Mouse (Mus musculus) kidney, embryonic 14.5 days (tissue): ENCODE data around the gene Jmjd1c. TPM values are rescaled to one million over a fixed set of nuclear protein-coding genes. Genes with fewer than 3 reads are reported as not detected.
A peak's percentile ranks its signal among the peaks of the same experiment; 100 is the strongest.

ENCODE experiments used
- ATAC-seq: fragments of 200-750 bp; cut with Nextera tagmentation; 2 replicates; pipeline ENCODE4 v1.8.0; 2017; ENCODE audit warnings: moderate number of reproducible peaks, mild to moderate bottlenecking, moderate TSS enrichment, moderate library complexity; ENCODE audit not compliant: low FRiP score, low TSS enrichment
- H3K27ac ChIP-seq: fragments of 300-500 bp; sonication (generic); 2 replicates; pipeline ENCODE4 v1.5.1; 2014; ENCODE audit warnings: low read depth, mild to moderate bottlenecking, low read length, moderate library complexity, mixed read lengths
- H3K27me3 ChIP-seq: fragments of 300-500 bp; sonication (generic); 2 replicates; pipeline ENCODE4 v1.6.1; 2014; ENCODE audit warnings: mild to moderate bottlenecking, low read length; ENCODE audit not compliant: control insufficient read depth, insufficient read depth
- H3K36me3 ChIP-seq: fragments of 300-500 bp; sonication (generic); 2 replicates; pipeline ENCODE4 v1.6.1; 2014; ENCODE audit warnings: low read length, mixed read lengths; ENCODE audit not compliant: control insufficient read depth, insufficient read depth
- H3K4me1 ChIP-seq: fragments of 300-500 bp; sonication (generic); 2 replicates; pipeline ENCODE4 v1.6.1; 2014; ENCODE audit warnings: low read length, mixed read lengths; ENCODE audit not compliant: control insufficient read depth, insufficient read depth
- H3K4me2 ChIP-seq: fragments of 300-500 bp; sonication (generic); replicated peaks from 2 replicates; pipeline ENCODE4 v1.6.1; 2014; ENCODE audit warnings: low read depth, mild to moderate bottlenecking, low read length
- H3K4me3 ChIP-seq: fragments of 300-500 bp; sonication (generic); 2 replicates; pipeline ENCODE4 v1.5.1; 2014; ENCODE audit warnings: mild to moderate bottlenecking, low read length
- H3K9ac ChIP-seq: fragments of 300-500 bp; sonication (generic); 2 replicates; pipeline ENCODE4 v1.6.1; 2014; ENCODE audit warnings: low read depth, mild to moderate bottlenecking, low read length, moderate library complexity
- H3K9me3 ChIP-seq: fragments of 300-500 bp; sonication (generic); 2 replicates; pipeline ENCODE4 v1.6.1; 2016; ENCODE audit warnings: low read length; ENCODE audit not compliant: control insufficient read depth
- WGBS: fragments of 180-500 bp; shearing (Covaris S2); extraction: QIAGEN DNeasy Blood & Tissue Kit; methylation state at CpG from one replicate; pipeline ENCODE4 v1.1.7; 2014; 5-methylcytosine and 5-hydroxymethylcytosine counted together
- polyA plus RNA-seq: library from polyadenylated mRNA; unstranded; fragments of >200 nt; fragmentation: Nextera tagmentation; extraction: Ambion mirVana; gene quantifications from 2 replicates; pipeline ENCODE4 v1.2.1, GENCODE M21; 2014

Jmjd1c gene
- 51.1 and 54.9 TPM in 2 replicates for polyA plus RNA-seq

GRCm38 (mm10) chr10:67095798-67096620 is at the start of gene Jmjd1c:
TSS of gene Jmjd1c (plus strand) at chr10:67096125.
- no peaks in the 10 kb centered on the region for H3K27me3 ChIP-seq
- H3K36me3 ChIP-seq: no peaks in the 10 kb centered on the region
- peak; percentile 77 for ATAC-seq
- H3K4me2 ChIP-seq: peak within 1 kb of the TSS; percentile 74
- H3K9ac ChIP-seq: peak within 1 kb of the TSS; percentile 100
- peak within 1 kb of the TSS; percentile 98 for H3K4me3 ChIP-seq
- no peaks in the 10 kb centered on the region for H3K9me3 ChIP-seq
- WGBS: under 1% methylated on average over 52 of the region's 73 CpGs
- H3K4me1 ChIP-seq: peaks cover 32% of the 10 kb centered on the region
- H3K27ac ChIP-seq: peak within 1 kb of the TSS; percentile 99

- no peak for ATAC-seq
- H3K27me3 ChIP-seq: no peaks in the 10 kb centered on the region
- H3K9me3 ChIP-seq: no peaks in the 10 kb centered on the region
- no peak overlapping the region for H3K4me2 ChIP-seq
- no peaks in the 10 kb centered on the region for H3K36me3 ChIP-seq
- WGBS: 81% methylated on average over 18 of the region's 18 CpGs
- H3K9ac ChIP-seq: no peak overlapping the region
- peaks cover 28% of the 10 kb centered on the region for H3K4me1 ChIP-seq
- H3K4me3 ChIP-seq: no peak overlapping the region
- H3K27ac ChIP-seq: no peak overlapping the region
Measured at GRCm38 (mm10) chr10:67047712-67048645, 47.9 kb upstream of the Jmjd1c start.

- no peaks in the 10 kb centered on the region for H3K27me3 ChIP-seq
- no peak for ATAC-seq
- no peak overlapping the region for H3K9ac ChIP-seq
- no peaks in the 10 kb centered on the region for H3K36me3 ChIP-seq
- H3K4me3 ChIP-seq: no peak overlapping the region
- no peak overlapping the region for H3K27ac ChIP-seq
- H3K4me2 ChIP-seq: no peak overlapping the region
- 86% methylated on average over 13 of the region's 13 CpGs for WGBS
- H3K9me3 ChIP-seq: no peaks in the 10 kb centered on the region
- peaks cover 28% of the 10 kb centered on the region for H3K4me1 ChIP-seq
Measured at GRCm38 (mm10) chr10:67048871-67049615, 46.9 kb upstream of the Jmjd1c start.

- Histone ChIP-seq H3K9me3 (no peaks in the 10 kb centered on the region), H3K4me3 (no peak overlapping the region), H3K4me1 (peaks cover 28% of the 10 kb centered on the region), H3K36me3 (no peaks in the 10 kb centered on the region), H3K27ac (no peak overlapping the region), H3K9ac (no peak overlapping the region), H3K4me2 (no peak overlapping the region), H3K27me3 (no peaks in the 10 kb centered on the region)
- ATAC-seq: no peak
- WGBS: 90% methylated on average over 7 of the region's 7 CpGs
Measured at GRCm38 (mm10) chr10:67049621-67050020, 46.3 kb upstream of the Jmjd1c start.

GRCm38 (mm10) chr10:67050766-67051165 is 45.2 kb upstream of the Jmjd1c start:
- Histone ChIP-seq H3K4me1 (peaks cover 27% of the 10 kb centered on the region), H3K27ac (no peak overlapping the region), H3K9ac (no peak overlapping the region), H3K9me3 (no peaks in the 10 kb centered on the region), H3K4me3 (no peak overlapping the region), H3K4me2 (no peak overlapping the region), H3K27me3 (no peaks in the 10 kb centered on the region), H3K36me3 (no peaks in the 10 kb centered on the region)
- no peak for ATAC-seq
- 79% methylated on average over 6 of the region's 7 CpGs for WGBS

GRCm38 (mm10) chr10:67051466-67051865 is 44.5 kb upstream of the Jmjd1c start:
- Histone ChIP-seq H3K4me1 (peaks cover 32% of the 10 kb centered on the region), H3K4me3 (no peak overlapping the region), H3K27me3 (no peaks in the 10 kb centered on the region), H3K36me3 (no peaks in the 10 kb centered on the region), H3K9ac (no peak overlapping the region), H3K27ac (no peak overlapping the region), H3K4me2 (no peak overlapping the region), H3K9me3 (no peaks in the 10 kb centered on the region)
- 78% methylated on average over 5 of the region's 5 CpGs for WGBS
- no peak for ATAC-seq

GRCm38 (mm10) chr10:67052429-67052828 is 43.5 kb upstream of the Jmjd1c start:
- Histone ChIP-seq H3K4me3 (no peak overlapping the region), H3K27ac (peak overlapping the region; percentile 20; the same call in 1 of the 2 replicates), H3K9ac (no peak overlapping the region), H3K36me3 (no peaks in the 10 kb centered on the region), H3K9me3 (no peaks in the 10 kb centered on the region), H3K4me2 (no peak overlapping the region), H3K4me1 (peaks cover 37% of the 10 kb centered on the region), H3K27me3 (no peaks in the 10 kb centered on the region)
- 56% methylated on average over 9 of the region's 9 CpGs for whole genome bisulfite sequencing
- no peak for ATAC-seq

- ATAC-seq: peak; percentile 51; the same call in 1 of the 2 replicates
- H3K4me3 ChIP-seq: no peak overlapping the region
- no peaks in the 10 kb centered on the region for H3K9me3 ChIP-seq
- H3K27ac ChIP-seq: peak overlapping the region; percentile 20; the same call in 1 of the 2 replicates
- no peaks in the 10 kb centered on the region for H3K36me3 ChIP-seq
- 14% methylated on average over 9 of the region's 9 CpGs for WGBS
- no peaks in the 10 kb centered on the region for H3K27me3 ChIP-seq
- no peak overlapping the region for H3K9ac ChIP-seq
- H3K4me1 ChIP-seq: peaks cover 40% of the 10 kb centered on the region
- H3K4me2 ChIP-seq: no peak overlapping the region
Measured at GRCm38 (mm10) chr10:67053475-67053874, 42.5 kb upstream of the Jmjd1c start.
